Comparison of ENCODE assay signal across 15 mouse cellular contexts in genomic region chr5:132305354-132305934, GRCm38 (mm10).
A peak's percentile ranks its signal among the peaks of the same experiment; 100 is the strongest.
DNase-seq lines count a peak whose midpoint lies in the region; ATAC-seq lines count a peak whose summit lies in the region.
"Had no signal": no experiment of that assay in that cellular context is flagged by ENCODE, and none has a peak within 500 bp of the region (broad histone marks: within the 10 kb centered on the region; RNA-seq: fewer than 3 reads in every experiment).

No protein-coding gene starts in this region.

- no peaks in the 10 kb centered on the region for H3K9me3 ChIP-seq in forebrain, embryonic 13.5 days (replicated peaks)
- no peaks in the 10 kb centered on the region for H3K9me3 ChIP-seq in forebrain, embryonic 11.5 days (ENCODE audit: control insufficient read depth, low read length)
- H3K9me3 ChIP-seq in midbrain, embryonic 14.5 days (ENCODE audit: control insufficient read depth, low read length) = no peaks in the 10 kb centered on the region
- H3K9me3 ChIP-seq in midbrain, embryonic 10.5 days (replicated peaks) = no peaks in the 10 kb centered on the region
- H3K9me3 ChIP-seq: intestine, embryonic 15.5 days; limb, embryonic 13.5 days; midbrain, embryonic 13.5 days; stomach, embryonic 15.5 days had no signal

- H3K36me3 ChIP-seq in forebrain, embryonic 13.5 days (ENCODE audit: poor library complexity, severe bottlenecking) = no peaks in the 10 kb centered on the region
- no peaks in the 10 kb centered on the region for H3K36me3 ChIP-seq in forebrain, embryonic 11.5 days (ENCODE audit: control insufficient read depth, insufficient read depth, low read length)
- H3K36me3 ChIP-seq in midbrain, embryonic 14.5 days (ENCODE audit: control insufficient read depth, insufficient read depth, low read length) = no peaks in the 10 kb centered on the region
- H3K36me3 ChIP-seq in midbrain, embryonic 10.5 days = no peaks in the 10 kb centered on the region
- H3K36me3 ChIP-seq: intestine, embryonic 15.5 days; limb, embryonic 13.5 days; midbrain, embryonic 13.5 days; stomach, embryonic 15.5 days had no signal

- no peak overlapping the region for H3K4me2 ChIP-seq in forebrain, embryonic 13.5 days
- H3K4me2 ChIP-seq in forebrain, embryonic 11.5 days (ENCODE audit: low read depth, low read length, severe bottlenecking) = no peak overlapping the region
- no peak overlapping the region for H3K4me2 ChIP-seq in midbrain, embryonic 14.5 days (ENCODE audit: low read length)
- H3K4me2 ChIP-seq: intestine, embryonic 15.5 days; limb, embryonic 13.5 days; midbrain, embryonic 13.5 days; stomach, embryonic 15.5 days had no signal

- peaks cover 57% of the 10 kb centered on the region for H3K4me1 ChIP-seq in forebrain, embryonic 13.5 days
- H3K4me1 ChIP-seq in forebrain, embryonic 11.5 days (replicated peaks; ENCODE audit: control insufficient read depth, insufficient read depth, low read length) = peaks cover 11% of the 10 kb centered on the region; the same call in 1 of the 2 replicates
- H3K4me1 ChIP-seq in midbrain, embryonic 14.5 days (ENCODE audit: control insufficient read depth, insufficient read depth, low read length) = peaks cover 10% of the 10 kb centered on the region; the same call in 1 of the 2 replicates
- peaks cover 26% of the 10 kb centered on the region for H3K4me1 ChIP-seq in midbrain, embryonic 10.5 days
- H3K4me1 ChIP-seq: stomach, embryonic 15.5 days had no signal

- no peak for DNase-seq in forebrain, embryonic 11.5 days (ENCODE audit: low spot score)
- peak; percentile 48 for DNase-seq in kidney, postnatal 10 days
- no peak for DNase-seq in kidney, adult 18-20 months
- DNase-seq in midbrain, embryonic 14.5 days = peak; percentile 37
- no peak for DNase-seq in midbrain, embryonic 10.5 days (ENCODE audit: low spot score)
- DNase-seq in thymus, postnatal 4 days = no peak
- DNase-seq in urinary bladder, postnatal 36 days (ENCODE audit: low spot score in 2 of 2) = no peak
- DNase-seq: cerebellum, adult 2 months; heart, adult 18-20 months had no signal

- no peak overlapping the region for H3K4me3 ChIP-seq in forebrain, embryonic 13.5 days
- H3K4me3 ChIP-seq in forebrain, embryonic 11.5 days (ENCODE audit: low read depth, low read length) = no peak overlapping the region
- no peak overlapping the region for H3K4me3 ChIP-seq in midbrain, embryonic 14.5 days (replicated peaks; ENCODE audit: low read depth, low read length)
- H3K4me3 ChIP-seq in midbrain, embryonic 10.5 days = no peak overlapping the region
- H3K4me3 ChIP-seq: intestine, embryonic 15.5 days; limb, embryonic 13.5 days; midbrain, embryonic 13.5 days; stomach, embryonic 15.5 days had no signal

- H3K9ac ChIP-seq in forebrain, embryonic 13.5 days = no peak overlapping the region
- H3K9ac ChIP-seq in forebrain, embryonic 11.5 days (ENCODE audit: low read length) = no peak overlapping the region
- H3K9ac ChIP-seq in midbrain, embryonic 14.5 days (replicated peaks; ENCODE audit: low read length) = no peak overlapping the region
- H3K9ac ChIP-seq: intestine, embryonic 15.5 days; limb, embryonic 13.5 days; midbrain, embryonic 13.5 days; stomach, embryonic 15.5 days had no signal

- WGBS in forebrain, embryonic 13.5 days = 45% methylated on average over 5 of the region's 5 CpGs
- 69% methylated on average over 5 of the region's 5 CpGs for WGBS in forebrain, embryonic 11.5 days
- WGBS in midbrain, embryonic 14.5 days = 76% methylated on average over 5 of the region's 5 CpGs
- WGBS in midbrain, embryonic 10.5 days = 85% methylated on average over 5 of the region's 5 CpGs

- no peak overlapping the region for H3K27ac ChIP-seq in forebrain, embryonic 13.5 days
- H3K27ac ChIP-seq in forebrain, embryonic 11.5 days (ENCODE audit: low read depth, low read length) = no peak overlapping the region
- no peak overlapping the region for H3K27ac ChIP-seq in midbrain, embryonic 14.5 days (replicated peaks; ENCODE audit: low read depth, low read length)
- no peak overlapping the region for H3K27ac ChIP-seq in midbrain, embryonic 10.5 days (replicated peaks)
- H3K27ac ChIP-seq: intestine, embryonic 15.5 days; limb, embryonic 13.5 days; midbrain, embryonic 13.5 days; stomach, embryonic 15.5 days had no signal

- peak; percentile 38 for ATAC-seq in forebrain, embryonic 13.5 days
- ATAC-seq in forebrain, embryonic 11.5 days (replicated peaks; ENCODE audit: low FRiP score) = no peak
- no peak for ATAC-seq in midbrain, embryonic 14.5 days (ENCODE audit: low FRiP score, low TSS enrichment)
- ATAC-seq: intestine, embryonic 15.5 days; midbrain, embryonic 13.5 days; Patski had no signal

- no peaks in the 10 kb centered on the region for H3K27me3 ChIP-seq in forebrain, embryonic 13.5 days
- no peaks in the 10 kb centered on the region for H3K27me3 ChIP-seq in forebrain, embryonic 11.5 days (ENCODE audit: control insufficient read depth, insufficient read depth, low read length)
- no peaks in the 10 kb centered on the region for H3K27me3 ChIP-seq in midbrain, embryonic 14.5 days (ENCODE audit: control insufficient read depth, insufficient read depth, low read length)
- H3K27me3 ChIP-seq in midbrain, embryonic 10.5 days (ENCODE audit: low read depth, poor library complexity, severe bottlenecking) = no peaks in the 10 kb centered on the region
- H3K27me3 ChIP-seq: intestine, embryonic 15.5 days; limb, embryonic 13.5 days; midbrain, embryonic 13.5 days; Patski; stomach, embryonic 15.5 days had no signal

Comparison
In these comparisons a context has a peak if more than half of its experiments do, and no peak if none do; other contexts are left out.
1. DNase-seq: peak in kidney, postnatal 10 days (single experiment) and midbrain, embryonic 14.5 days (single experiment); none in forebrain, embryonic 11.5 days (single experiment), kidney, adult 18-20 months (single experiment), midbrain, embryonic 10.5 days (single experiment), thymus, postnatal 4 days (single experiment) and urinary bladder, postnatal 36 days (0 of 2).